Mouse (Mus musculus): Measurements from ENCODE around the gene Mical3.

- no peak for TF ChIP-seq GATA1 (IDR thresholded peaks at IDR 0.05; ENCODE audit: borderline replicate concordance, low read length)
- TF ChIP-seq FLI1 (IDR thresholded peaks at IDR 0.05; ENCODE audit: low read length) = no peak
Measured at GRCm38 (mm10) chr6:120927765-120928164, 203.0 kb downstream of the Mical3 start.
